Mouse (Mus musculus): ENCODE data around the gene Myom1. TPM values are rescaled to one million over a fixed set of nuclear protein-coding genes. Genes with fewer than 3 reads are reported as not detected.

The Myom1 gene
- polyA plus RNA-seq, 1 experiment from 2014 or later: 156 TPM

- Histone ChIP-seq H3K27ac (replicated peaks) (peak overlapping the region; percentile 9; the same call in 1 of the 2 replicates), H3K27me3 (replicated peaks) (no peaks in the 10 kb centered on the region)
These were observed 125.2 kb downstream of the Myom1 start for GRCm38 (mm10) chr17:71127464-71128110.

GRCm38 (mm10) chr17:71129489-71130261 lies 127.2 kb downstream of the Myom1 start:
- Histone ChIP-seq H3K27me3 (replicated peaks) (no peaks in the 10 kb centered on the region), H3K9me3 (no peaks in the 10 kb centered on the region), H3K4me2 (no peak overlapping the region), H3K9ac (0 out of 2 replicates have a peak overlapping the region, but pooled peaks have one; percentile 14), H3K4me1 (peaks cover 22% of the 10 kb centered on the region), H3K36me3 (peaks cover 30% of the 10 kb centered on the region), H3K4me3 (no peak overlapping the region), H3K27ac (replicated peaks) (peak overlapping the region; percentile 58)
- WGBS: 64% methylated on average over 9 of the region's 9 CpGs
- no peak for ATAC-seq (ENCODE audit: extremely low read depth, insufficient number of reproducible peaks, low FRiP score, low TSS enrichment)

More at GRCm38 (mm10) chr17:71127464-71128110, 125.2 kb downstream of the Myom1 start:
- Histone ChIP-seq H3K9me3 (no peaks in the 10 kb centered on the region), H3K4me1 (peaks cover 29% of the 10 kb centered on the region), H3K4me2 (no peak overlapping the region), H3K4me3 (no peak overlapping the region), H3K9ac (no peak overlapping the region), H3K36me3 (peaks cover 51% of the 10 kb centered on the region)
- 61% methylated on average over 7 of the region's 7 CpGs for WGBS
- no peak for ATAC-seq (ENCODE audit: extremely low read depth, insufficient number of reproducible peaks, low FRiP score, low TSS enrichment)

DNA sequence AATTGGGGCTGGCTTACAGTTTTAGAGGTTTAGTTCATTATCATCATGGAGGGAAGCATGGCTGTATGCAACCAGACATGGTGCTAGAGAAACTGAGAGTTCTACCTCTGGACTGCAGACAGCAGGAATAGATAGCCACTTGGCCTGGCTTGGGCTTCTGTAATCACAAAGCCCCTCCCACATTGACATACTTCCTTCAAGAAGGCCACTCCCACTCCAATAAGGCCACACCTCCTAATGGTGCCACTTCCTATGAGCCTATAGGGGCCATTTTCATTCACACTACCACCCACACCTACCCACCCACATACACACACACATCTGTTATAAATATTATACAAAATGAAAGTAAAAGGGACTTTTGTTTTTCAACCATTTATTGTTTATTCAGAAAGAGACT lies 129.8 kb downstream of the Myom1 start:
- peaks cover 7% of the 10 kb centered on the region for H3K36me3 ChIP-seq
- no peaks in the 10 kb centered on the region for H3K9me3 ChIP-seq
- peaks cover 24% of the 10 kb centered on the region for H3K4me1 ChIP-seq
- H3K4me2 ChIP-seq: no peak overlapping the region
- no peaks in the 10 kb centered on the region for H3K27me3 ChIP-seq (replicated peaks)
- no peak for ATAC-seq (ENCODE audit: extremely low read depth, insufficient number of reproducible peaks, low FRiP score, low TSS enrichment)
- no peak overlapping the region for H3K4me3 ChIP-seq
- H3K9ac ChIP-seq: no peak overlapping the region
- no peak overlapping the region for H3K27ac ChIP-seq (replicated peaks)

- Histone ChIP-seq H3K9me3 (no peaks in the 10 kb centered on the region), H3K36me3 (peaks cover under 1% of the 10 kb centered on the region; the same call in 1 of the 2 replicates), H3K4me1 (peaks cover 18% of the 10 kb centered on the region), H3K9ac (no peak overlapping the region), H3K4me2 (no peak overlapping the region), H3K4me3 (no peak overlapping the region), H3K27ac (replicated peaks) (no peak overlapping the region), H3K27me3 (replicated peaks) (no peaks in the 10 kb centered on the region)
- no peak for ATAC-seq (ENCODE audit: extremely low read depth, insufficient number of reproducible peaks, low FRiP score, low TSS enrichment)
- WGBS: 83% methylated on average over 11 of the region's 11 CpGs
These were observed 130.5 kb downstream of the Myom1 start for GRCm38 (mm10) chr17:71132856-71133439.

- peaks cover 12% of the 10 kb centered on the region for H3K4me1 ChIP-seq
- no peaks in the 10 kb centered on the region for H3K27me3 ChIP-seq (replicated peaks)
- no peak overlapping the region for H3K4me2 ChIP-seq
- WGBS: 78% methylated on average over 3 of the region's 3 CpGs
- no peak overlapping the region for H3K4me3 ChIP-seq
- no peaks in the 10 kb centered on the region for H3K9me3 ChIP-seq
- ATAC-seq (ENCODE audit: extremely low read depth, insufficient number of reproducible peaks, low FRiP score, low TSS enrichment): no peak
- no peak overlapping the region for H3K9ac ChIP-seq
- H3K36me3 ChIP-seq: no peaks in the 10 kb centered on the region
- H3K27ac ChIP-seq (replicated peaks): no peak overlapping the region
These were observed 132.1 kb downstream of the Myom1 start for GRCm38 (mm10) chr17:71134441-71134955.

- H3K4me3 ChIP-seq: no peak overlapping the region
- H3K27ac ChIP-seq (replicated peaks): no peak overlapping the region
- WGBS: 54% methylated on average over 5 of the region's 5 CpGs
- no peak overlapping the region for H3K4me2 ChIP-seq
- H3K4me1 ChIP-seq: peaks cover 6% of the 10 kb centered on the region
- H3K9me3 ChIP-seq: no peaks in the 10 kb centered on the region
- ATAC-seq (ENCODE audit: extremely low read depth, insufficient number of reproducible peaks, low FRiP score, low TSS enrichment): no peak
- no peaks in the 10 kb centered on the region for H3K27me3 ChIP-seq (replicated peaks)
- no peaks in the 10 kb centered on the region for H3K36me3 ChIP-seq
- no peak overlapping the region for H3K9ac ChIP-seq
These were observed 132.7 kb downstream of the Myom1 start for GRCm38 (mm10) chr17:71135108-71135507.

GRCm38 (mm10) chr17:71135866-71136265 lies 133.4 kb downstream of the Myom1 start:
- Histone ChIP-seq H3K36me3 (no peaks in the 10 kb centered on the region), H3K9ac (no peak overlapping the region), H3K4me2 (no peak overlapping the region), H3K9me3 (no peaks in the 10 kb centered on the region), H3K4me1 (peaks cover 3% of the 10 kb centered on the region; the same call in 1 of the 2 replicates), H3K27me3 (replicated peaks) (no peaks in the 10 kb centered on the region), H3K27ac (replicated peaks) (no peak overlapping the region), H3K4me3 (no peak overlapping the region)
- 77% methylated on average over 5 of the region's 5 CpGs for WGBS
- ATAC-seq (ENCODE audit: extremely low read depth, insufficient number of reproducible peaks, low FRiP score, low TSS enrichment): no peak

GRCm38 (mm10) chr17:71136384-71137333 lies 134.2 kb downstream of the Myom1 start:
- H3K27ac ChIP-seq (replicated peaks): no peak overlapping the region

GRCm38 (mm10) chr17:71137334-71137721 lies 134.9 kb downstream of the Myom1 start:
- Histone ChIP-seq H3K36me3 (no peaks in the 10 kb centered on the region), H3K4me2 (no peak overlapping the region), H3K27ac (replicated peaks) (no peak overlapping the region), H3K4me3 (no peak overlapping the region), H3K27me3 (replicated peaks) (no peaks in the 10 kb centered on the region), H3K9ac (no peak overlapping the region), H3K9me3 (no peaks in the 10 kb centered on the region), H3K4me1 (peaks cover 3% of the 10 kb centered on the region; the same call in 1 of the 2 replicates)
- ATAC-seq (ENCODE audit: extremely low read depth, insufficient number of reproducible peaks, low FRiP score, low TSS enrichment): no peak
- WGBS: 73% methylated on average over 2 of the region's 2 CpGs

More at GRCm38 (mm10) chr17:71136384-71137333, 134.2 kb downstream of the Myom1 start:
- H3K27me3 ChIP-seq (replicated peaks): no peaks in the 10 kb centered on the region
- no peak for ATAC-seq (ENCODE audit: extremely low read depth, insufficient number of reproducible peaks, low FRiP score, low TSS enrichment)
- H3K4me1 ChIP-seq: peaks cover 3% of the 10 kb centered on the region; the same call in 1 of the 2 replicates
- WGBS: 60% methylated on average over 16 of the region's 16 CpGs
- no peak overlapping the region for H3K4me3 ChIP-seq
- H3K4me2 ChIP-seq: no peak overlapping the region
- no peaks in the 10 kb centered on the region for H3K36me3 ChIP-seq
- no peak overlapping the region for H3K9ac ChIP-seq
- no peaks in the 10 kb centered on the region for H3K9me3 ChIP-seq

GRCm38 (mm10) chr17:71142068-71142467 lies 139.6 kb downstream of the Myom1 start:
- no peaks in the 10 kb centered on the region for H3K27me3 ChIP-seq (replicated peaks)
- no peaks in the 10 kb centered on the region for H3K36me3 ChIP-seq
- no peak overlapping the region for H3K27ac ChIP-seq (replicated peaks)
- no peak overlapping the region for H3K4me2 ChIP-seq
- H3K4me3 ChIP-seq: no peak overlapping the region
- WGBS: 81% methylated on average over 4 of the region's 4 CpGs
- no peaks in the 10 kb centered on the region for H3K9me3 ChIP-seq
- no peak for ATAC-seq (ENCODE audit: extremely low read depth, insufficient number of reproducible peaks, low FRiP score, low TSS enrichment)
- H3K4me1 ChIP-seq: no peaks in the 10 kb centered on the region
- no peak overlapping the region for H3K9ac ChIP-seq
